Mouse (Mus musculus): ENCODE measurements around the gene Tbc1d5. TPM values are rescaled to one million over a fixed set of nuclear protein-coding genes. Genes with fewer than 3 reads are reported as not detected.
A peak's percentile ranks its signal among the peaks of the same experiment; 100 is the strongest.
"Not testable (repeated sequence)": the region's sequence is repeated elsewhere in the genome, so short reads cannot be mapped to it uniquely, and the experiment has no call there.

Gene Tbc1d5
- total RNA-seq, 1 experiment from 2014 or later, result 32.5 TPM

DNA sequence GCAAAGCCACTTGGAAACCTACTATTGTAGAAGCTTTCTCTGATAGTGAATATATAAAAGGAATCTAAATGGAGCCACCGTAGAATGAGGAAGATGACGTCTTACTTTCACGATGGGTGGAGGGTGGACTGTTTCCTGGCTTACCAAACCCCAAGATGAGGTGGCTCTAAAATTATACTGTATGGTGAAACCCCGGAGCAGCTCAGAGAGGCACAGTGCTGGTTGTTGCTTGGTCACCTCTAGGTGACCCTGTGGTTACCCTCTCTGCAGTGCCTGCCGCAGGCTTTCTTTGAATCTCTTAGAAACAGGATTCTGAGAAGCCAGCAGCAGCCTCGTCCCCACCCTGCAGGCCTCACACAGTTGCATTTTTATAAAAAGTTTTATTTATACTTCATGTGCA is 449.6 kb downstream of the Tbc1d5 start:
- ATAC-seq (replicated peaks; ENCODE audit: insufficient number of reproducible peaks, low FRiP score, low TSS enrichment, poor library complexity, severe bottlenecking), result peak; percentile 92

DNA sequence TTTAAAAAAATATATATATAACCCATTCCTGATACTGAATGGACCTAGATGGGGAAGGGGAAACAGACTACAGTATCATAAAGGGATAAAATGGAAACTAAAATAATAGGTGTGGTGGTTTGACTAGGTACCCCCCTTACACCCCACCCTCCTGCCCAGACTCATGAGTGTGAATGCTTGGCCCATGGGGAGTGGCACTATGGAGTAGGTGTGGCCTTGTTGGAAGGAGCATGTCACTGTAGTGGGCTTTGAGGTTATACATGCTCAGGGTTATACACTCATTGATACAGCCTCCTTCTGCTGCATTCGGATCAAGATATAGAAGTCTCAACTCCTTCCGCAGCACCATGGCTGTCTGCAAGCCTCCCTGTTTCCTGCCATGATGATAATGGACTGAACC is 450.1 kb downstream of the Tbc1d5 start:
- ATAC-seq (replicated peaks; ENCODE audit: insufficient number of reproducible peaks, low FRiP score, low TSS enrichment, poor library complexity, severe bottlenecking), result no peak

DNA sequence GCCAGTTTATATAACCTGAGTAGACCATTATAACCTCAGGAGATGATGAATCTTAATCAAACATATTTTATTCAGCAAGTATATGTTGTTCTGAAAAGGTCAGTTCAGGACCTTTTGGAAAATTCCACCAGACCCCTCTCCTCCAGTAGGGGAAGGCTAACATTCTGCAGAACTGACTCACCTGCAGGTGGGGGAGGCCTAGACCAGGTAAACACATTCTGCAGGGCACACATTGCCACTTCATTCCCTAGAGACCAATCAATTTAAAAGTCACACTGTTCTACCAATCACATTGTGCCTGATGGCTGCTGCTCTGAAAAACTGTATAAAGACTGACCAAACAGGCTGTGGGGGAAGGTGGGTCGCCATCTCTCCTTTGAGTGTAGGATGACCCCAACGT is 452.9 kb downstream of the Tbc1d5 start:
- no peak for ATAC-seq (replicated peaks; ENCODE audit: insufficient number of reproducible peaks, low FRiP score, low TSS enrichment, poor library complexity, severe bottlenecking)

DNA sequence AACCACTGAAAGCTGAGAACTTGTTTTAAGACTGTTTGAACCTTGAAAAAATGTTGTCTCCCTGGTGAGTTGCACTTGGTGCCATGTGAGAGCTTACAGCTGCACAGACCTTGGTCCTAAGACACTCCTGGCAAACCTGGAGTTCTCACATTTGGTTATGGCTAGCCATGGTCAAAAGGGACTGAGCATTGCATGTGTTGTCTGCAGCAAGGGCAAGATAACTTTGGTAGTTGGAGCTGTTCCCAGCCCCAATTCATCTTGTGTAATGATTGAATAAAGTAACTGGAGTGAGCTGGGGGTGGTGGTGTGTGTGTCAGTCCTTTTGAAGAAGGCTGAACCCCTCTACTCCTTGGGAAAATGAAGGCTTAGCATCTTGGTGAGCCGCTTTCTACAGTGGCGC is 454.8 kb downstream of the Tbc1d5 start:
- no peak for ATAC-seq (replicated peaks; ENCODE audit: insufficient number of reproducible peaks, low FRiP score, low TSS enrichment, poor library complexity, severe bottlenecking)

DNA sequence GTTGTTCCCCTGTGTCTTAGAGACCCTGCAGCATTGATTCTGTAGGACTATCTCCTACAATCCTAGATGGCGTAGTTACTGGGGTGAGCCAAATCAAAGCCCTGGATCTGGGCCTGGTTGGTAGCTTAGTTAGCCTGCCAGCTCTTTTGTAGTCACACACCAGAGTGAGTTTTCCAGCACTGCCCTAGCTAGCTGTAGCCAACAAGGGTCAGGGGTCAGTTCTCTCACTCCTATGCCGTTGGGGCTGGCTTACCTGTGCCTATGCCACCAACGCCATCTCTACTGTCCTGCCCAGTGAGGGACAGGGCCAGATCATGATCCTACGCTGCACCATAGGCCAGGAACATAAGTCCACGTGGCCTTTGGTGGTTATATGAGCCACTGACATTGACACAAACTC is 461.6 kb downstream of the Tbc1d5 start:
- no peak for ATAC-seq (replicated peaks; ENCODE audit: insufficient number of reproducible peaks, low FRiP score, low TSS enrichment, poor library complexity, severe bottlenecking)

DNA sequence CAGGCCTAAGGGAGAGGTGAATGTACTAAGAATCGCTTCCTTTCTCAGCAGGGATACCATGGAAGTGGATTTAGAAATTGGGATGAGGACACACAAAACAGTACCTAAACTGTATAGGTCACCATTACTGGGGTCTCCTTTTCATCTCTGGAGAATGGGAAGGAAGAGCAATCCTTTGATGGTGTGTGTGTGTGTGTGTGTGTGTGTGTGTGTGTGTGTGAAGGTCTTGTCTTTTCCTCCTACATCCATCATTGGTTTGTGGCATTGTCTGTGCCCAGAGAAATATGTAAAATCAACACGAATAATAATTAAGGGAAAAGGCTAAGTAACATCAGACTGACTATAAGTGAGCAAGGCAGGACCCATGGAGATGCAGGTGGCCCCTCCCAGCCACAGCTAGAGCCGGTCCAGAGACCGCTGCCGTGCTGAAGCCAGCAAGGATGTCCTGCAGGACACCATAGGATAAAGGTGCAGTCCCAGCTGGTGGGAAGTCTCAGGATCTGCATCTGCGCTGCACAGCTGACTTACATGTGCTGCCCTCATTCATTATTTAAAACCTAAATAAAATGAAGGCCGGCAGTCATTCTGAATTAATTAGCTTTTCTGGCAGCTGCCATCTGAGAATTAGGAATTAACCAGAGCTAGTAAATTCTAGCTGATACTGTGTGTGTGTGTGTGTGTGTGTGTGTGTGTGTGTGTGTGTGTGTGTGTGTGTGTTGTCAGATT is 468.5 kb downstream of the Tbc1d5 start:
- no peak for ATAC-seq (replicated peaks; ENCODE audit: insufficient number of reproducible peaks, low FRiP score, low TSS enrichment, poor library complexity, severe bottlenecking)

DNA sequence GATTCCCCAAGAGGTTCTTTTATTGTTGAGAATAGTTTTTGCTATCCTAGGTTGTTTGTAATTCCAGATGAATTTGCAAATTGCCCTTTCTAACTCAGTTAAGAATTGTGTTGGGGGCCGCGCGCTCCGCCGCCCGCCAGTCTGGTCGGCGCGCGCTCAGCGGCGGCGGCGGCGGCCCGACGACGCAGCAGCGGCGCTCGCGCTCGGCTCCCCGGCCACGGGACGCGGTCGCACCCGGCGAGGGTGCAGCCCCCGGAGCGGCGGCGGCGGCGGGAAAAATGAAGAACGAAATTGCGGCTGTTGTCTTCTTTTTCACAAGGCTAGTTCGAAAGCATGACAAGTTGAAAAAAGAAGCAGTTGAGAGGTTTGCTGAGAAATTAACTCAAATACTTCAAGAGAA is 480.7 kb downstream of the Tbc1d5 start:
- not testable (repeated sequence) for ATAC-seq (replicated peaks; ENCODE audit: insufficient number of reproducible peaks, low FRiP score, low TSS enrichment, poor library complexity, severe bottlenecking)

DNA sequence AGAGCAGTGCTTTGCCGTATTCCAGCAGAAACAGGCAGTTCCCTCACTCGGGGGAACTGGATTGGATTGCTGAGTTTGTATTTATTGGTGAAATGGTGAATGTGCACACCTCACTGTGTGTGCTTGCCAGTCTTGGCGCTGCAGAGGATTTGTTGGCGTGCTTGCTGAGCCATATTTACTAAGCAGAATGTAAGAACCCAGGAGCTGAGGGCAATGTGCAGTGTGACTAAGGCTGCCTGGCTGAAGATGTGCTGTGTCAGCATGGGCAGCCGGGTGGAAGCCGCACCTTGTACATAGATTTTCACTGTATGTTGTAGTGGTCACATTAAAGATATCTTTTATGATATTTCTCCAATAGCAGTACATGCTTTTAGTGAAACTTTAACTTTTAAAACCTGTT is 491.0 kb downstream of the Tbc1d5 start:
- no peak for ATAC-seq (replicated peaks; ENCODE audit: insufficient number of reproducible peaks, low FRiP score, low TSS enrichment, poor library complexity, severe bottlenecking)

DNA sequence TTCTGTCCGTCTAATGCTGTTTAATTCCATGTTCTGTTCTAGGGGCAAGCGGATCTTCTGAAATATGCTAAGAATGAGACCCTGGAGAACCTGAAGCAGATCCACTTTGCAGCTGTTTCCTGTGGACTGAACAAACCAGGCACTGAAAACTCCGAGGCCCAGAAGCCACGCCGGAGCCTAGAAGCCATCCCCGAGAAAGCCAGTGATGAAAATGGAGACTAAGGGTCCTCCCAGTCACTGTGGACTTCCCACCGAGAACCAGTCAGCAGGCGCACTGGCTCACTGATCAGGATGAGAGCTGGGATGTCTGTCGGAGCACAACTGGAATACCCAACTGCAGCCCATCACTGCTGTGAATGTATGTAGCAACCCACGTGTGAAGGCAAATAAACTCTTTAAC is 491.5 kb downstream of the Tbc1d5 start:
- ATAC-seq (replicated peaks; ENCODE audit: insufficient number of reproducible peaks, low FRiP score, low TSS enrichment, poor library complexity, severe bottlenecking), result no peak

DNA sequence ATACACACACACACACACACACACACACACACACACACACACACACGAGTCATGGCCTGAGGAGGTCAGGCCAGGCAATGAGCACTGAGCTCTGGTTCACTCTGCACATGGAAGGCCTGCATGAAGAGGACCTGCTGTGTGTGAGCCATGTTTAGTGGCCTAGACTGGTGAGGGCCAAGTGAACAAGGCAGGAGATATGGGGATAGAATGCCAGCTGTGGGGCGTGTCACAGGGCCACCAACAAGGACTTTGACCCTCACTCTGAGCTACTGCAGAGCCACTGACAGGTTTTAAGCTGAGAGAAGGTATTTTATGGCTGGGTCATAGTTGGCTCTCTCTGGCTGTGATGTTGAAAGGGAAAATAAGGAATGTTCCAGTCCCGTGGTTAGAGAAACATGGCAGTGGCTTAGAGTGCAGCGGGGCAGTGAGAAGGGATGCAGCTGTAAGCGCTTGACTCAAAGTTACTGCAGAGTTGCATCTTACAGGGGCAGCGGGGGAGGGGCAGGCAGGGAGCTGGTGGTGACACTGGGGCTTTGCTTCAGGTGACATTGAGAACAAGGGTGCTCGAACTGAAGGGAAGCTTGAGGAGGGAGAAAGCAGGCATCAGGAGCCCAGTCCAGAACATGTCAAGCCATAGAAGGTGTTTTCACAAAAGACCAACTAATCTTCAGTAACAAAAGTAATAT is 494.0 kb downstream of the Tbc1d5 start:
- ATAC-seq (replicated peaks; ENCODE audit: insufficient number of reproducible peaks, low FRiP score, low TSS enrichment, poor library complexity, severe bottlenecking), result no peak

All from monocyte, adult 5-6 weeks (primary cell).